Mouse (Mus musculus) ES-CJ7 (cell line): ENCODE data around the gene Marcks.
"Not testable (repeated sequence)": the region's sequence is repeated elsewhere in the genome, so short reads cannot be mapped to it uniquely, and the experiment has no call there.

Experiments used
- DNase-seq: peaks from one replicate; pipeline ENCODE4 v3.0.0; 2011; ENCODE audit warnings: low read depth, low spot score

The Marcks gene

GRCm38 (mm10) chr10:37136981-37137518 is 1.7 kb downstream of the Marcks start:
- peak; percentile 72 for DNase-seq

GRCm38 (mm10) chr10:37135951-37136751 is 2.6 kb downstream of the Marcks start:
- DNase-seq = peak; percentile 47

DNA sequence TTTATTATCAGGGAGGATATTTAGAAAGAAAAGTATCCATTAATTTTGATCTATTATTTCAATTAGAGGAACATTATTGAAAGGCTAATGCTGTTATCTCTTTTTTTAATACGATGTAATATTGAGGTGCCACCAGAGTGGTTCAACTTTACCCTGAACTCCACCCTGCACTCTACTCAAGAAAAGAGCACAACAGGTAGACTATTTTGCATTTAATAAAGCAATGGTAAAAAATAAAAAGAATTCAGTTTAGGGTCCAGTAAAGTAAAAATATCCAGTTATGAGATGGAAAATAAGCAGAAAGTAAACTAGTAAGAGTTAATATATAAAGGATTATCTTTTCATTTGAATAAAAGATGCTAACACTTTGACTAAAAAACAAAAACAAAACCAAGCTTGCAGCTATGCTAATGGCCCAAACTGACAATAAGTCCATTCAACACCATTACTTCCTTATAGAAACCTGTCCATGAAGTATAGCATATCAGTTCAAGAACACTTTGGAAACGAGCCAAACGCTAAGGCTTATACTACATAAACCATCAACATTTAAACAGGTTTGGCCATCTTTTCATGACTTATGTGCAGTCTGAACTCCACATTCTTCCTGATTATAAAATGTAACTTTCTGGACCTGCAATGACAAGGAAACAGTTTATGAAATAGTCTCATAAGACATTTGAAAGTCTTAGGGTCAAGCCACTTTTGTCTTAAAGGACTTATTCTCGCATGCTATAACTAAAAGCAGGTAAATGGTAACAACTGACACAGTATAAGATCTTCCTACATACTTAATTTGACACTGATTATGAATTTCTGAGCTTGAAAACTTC is 4.6 kb downstream of the Marcks start:
- DNase-seq = no peak

- no peak for DNase-seq
Observed at GRCm38 (mm10) chr10:37132671-37133070, 6.0 kb downstream of the Marcks start.

DNA sequence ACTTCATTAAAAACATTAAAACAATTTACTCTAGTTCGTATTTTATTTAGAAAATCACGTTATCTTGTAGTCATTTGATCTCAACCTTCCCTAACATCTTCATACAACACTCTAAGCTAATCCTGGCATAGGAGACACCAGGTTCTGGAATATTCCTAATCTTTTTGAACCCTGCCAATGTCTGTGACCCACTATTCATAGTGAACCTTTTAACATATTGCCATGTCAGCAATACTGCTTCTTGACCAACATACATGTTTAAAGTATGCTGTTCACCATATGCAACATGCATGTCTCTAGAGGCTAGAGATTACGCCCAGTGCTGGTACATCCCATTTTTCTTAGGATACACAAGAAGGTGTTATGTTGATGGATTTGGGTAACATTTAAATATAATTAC is 9.1 kb downstream of the Marcks start:
- DNase-seq = no peak

- DNase-seq = peak; percentile 13
Observed at GRCm38 (mm10) chr10:37115329-37115728, 23.4 kb downstream of the Marcks start.

DNA sequence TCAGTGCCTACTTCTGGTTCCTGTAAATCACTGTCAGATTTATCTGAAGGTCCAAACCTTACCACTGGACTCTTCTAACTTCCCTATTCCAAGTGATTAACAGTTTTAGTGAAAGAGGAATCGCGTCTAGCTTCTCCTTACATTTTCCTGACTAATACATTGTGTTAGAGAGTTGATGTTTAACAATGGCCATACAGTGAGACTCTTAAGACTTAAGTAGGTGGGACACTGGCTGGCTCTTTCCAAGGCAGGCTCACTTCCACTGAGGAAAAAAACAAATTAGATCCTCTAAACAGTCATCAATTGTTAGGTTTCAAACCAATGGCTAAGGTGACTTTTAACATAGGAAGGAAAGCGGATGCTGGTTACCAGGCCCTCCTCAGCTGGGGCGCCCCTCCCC is 25.9 kb downstream of the Marcks start:
- DNase-seq = no peak

DNA sequence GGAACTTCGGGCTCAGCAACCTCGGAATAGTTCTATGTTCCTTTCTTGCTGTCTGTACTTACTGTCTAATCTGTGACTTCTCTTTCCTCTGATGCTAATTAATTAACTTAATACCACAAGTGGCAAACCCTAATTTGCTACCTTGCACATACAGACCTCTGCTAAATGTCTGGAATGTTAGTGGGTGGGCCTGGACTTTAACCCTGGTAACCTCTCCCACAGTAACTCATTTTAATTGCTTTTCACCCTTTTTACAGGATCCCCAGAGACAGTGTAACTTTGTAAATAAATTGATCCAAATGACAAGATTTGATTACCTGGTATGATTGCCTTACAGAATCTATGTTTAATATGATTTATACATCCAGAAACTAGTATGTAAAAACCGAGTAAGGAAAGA is 26.4 kb downstream of the Marcks start:
- DNase-seq = no peak

- no peak for DNase-seq
Observed at GRCm38 (mm10) chr10:37111432-37111831, 27.3 kb downstream of the Marcks start.

- no peak for DNase-seq
Observed at GRCm38 (mm10) chr10:37106871-37107627, 31.7 kb downstream of the Marcks start.

DNA sequence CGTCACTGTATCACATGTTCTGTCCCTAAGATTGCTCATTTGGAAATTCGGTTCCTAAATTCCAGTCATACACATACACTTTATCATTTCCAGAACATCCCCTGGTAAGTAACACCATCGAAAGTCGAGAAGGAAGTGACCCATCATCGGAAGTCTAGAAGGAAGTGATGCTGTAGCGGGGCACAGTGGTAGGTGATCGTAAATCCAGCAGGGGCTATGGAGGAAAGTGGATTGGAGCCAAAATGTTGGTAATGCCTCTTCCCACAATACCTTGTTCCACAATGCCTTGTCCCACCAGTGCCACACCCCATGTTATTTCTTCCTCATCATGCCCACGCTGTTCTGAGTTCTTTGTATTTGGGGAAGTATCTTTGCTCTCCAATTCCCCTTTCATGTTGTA is 32.4 kb downstream of the Marcks start:
- DNase-seq = no peak

DNA sequence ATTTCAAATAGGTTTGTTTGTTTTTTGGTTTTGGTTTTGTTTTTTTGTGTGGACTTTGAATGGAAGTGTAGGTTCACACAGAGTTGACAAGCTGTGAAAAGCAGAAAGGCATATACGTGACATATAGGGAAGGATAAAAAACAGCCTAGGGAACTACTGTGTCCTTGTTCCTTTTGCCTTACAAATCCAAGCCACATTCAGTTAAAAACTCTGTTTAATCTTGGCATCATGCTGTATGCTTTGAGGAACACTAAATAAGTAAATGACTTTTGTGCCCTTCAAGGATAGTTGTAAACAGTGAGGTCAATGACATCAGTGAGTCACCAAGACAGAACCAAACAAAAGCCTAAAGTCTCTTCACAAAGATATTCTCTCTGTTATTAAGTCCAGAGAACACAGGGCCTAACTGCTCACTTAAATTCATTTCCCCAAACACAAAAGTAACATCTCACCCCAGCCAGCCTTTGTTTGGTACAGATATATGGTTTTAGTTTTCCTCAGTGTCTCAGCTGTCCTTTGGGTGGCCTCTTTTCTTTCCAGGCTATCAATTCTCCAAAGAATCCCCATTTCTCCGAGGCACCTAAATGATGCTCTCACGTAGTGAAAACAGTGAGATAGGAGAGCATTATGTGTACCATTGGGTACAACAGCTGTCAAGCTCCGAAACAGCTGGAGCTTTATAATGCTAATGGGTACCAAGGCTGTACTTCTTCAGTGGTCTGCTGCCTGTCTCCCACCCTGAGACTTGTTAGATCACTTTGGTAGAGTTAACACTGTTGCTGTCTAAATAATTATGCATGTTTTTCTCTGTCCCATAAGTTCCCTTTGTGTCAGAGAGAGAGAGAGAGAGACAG is 36.3 kb downstream of the Marcks start:
- DNase-seq = no peak

DNA sequence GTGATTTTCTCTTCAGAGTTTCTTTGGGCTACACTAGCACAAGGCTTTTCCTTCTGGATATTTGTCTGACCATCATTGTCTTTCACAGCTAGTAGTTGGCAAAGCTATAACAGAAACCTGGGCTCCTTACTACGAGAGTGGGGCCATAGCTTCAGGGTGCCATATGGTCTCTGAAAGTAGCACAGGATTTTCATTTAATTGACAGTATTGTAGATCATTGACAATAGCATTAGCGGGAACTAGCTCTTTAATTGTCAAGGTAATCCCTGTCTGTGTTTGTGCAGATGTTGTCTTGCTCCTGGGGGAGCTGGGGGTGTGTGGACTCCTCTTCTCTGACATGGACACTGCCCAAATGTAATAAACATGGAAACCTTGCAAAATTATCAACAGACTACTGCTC is 37.0 kb downstream of the Marcks start:
- no peak for DNase-seq

- no peak for DNase-seq
Observed at GRCm38 (mm10) chr10:37096529-37096928, 42.2 kb downstream of the Marcks start.

- DNase-seq = no peak
Observed at GRCm38 (mm10) chr10:37095803-37096202, 42.9 kb downstream of the Marcks start.

DNA sequence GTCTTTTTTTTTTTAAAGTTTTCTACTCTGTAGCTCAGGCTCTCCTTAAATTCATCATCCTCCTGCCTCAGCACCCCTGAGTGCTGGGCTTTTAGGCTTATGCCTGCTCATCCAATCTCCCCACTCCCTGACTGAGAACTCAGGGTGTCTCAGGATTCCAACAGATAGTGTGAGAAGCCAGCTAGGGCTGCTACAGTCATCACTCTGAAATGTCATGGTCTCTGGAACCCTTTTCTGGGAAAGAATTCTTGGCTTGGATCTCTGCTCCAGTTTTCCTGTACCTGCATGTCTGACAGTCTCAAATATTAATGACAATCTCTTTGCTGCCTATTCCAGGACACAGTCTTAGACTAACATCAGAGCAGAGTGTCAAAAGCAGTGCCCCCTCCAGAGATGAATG is 45.4 kb downstream of the Marcks start:
- no peak for DNase-seq

DNA sequence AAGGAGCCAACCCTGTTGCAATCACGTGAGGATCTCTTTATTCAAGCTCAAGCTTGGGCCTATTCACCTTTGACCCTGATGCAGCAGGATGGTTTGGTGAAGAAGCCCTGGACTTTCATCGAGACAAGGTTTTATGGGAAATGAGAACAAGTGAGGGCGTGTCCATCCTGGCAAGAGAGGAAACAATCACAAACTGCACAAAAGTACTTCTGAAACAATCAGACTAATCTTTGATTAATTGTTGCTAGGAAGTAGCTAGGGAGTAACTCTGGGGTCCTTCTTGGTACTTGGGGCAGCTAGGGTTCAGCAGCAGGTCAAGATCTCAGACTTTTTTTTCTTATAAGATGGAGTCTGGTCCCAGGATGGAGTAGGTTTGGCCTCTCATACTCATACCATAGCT is 48.3 kb downstream of the Marcks start:
- DNase-seq = peak; percentile 42

GRCm38 (mm10) chr10:37084071-37084470 is 54.6 kb downstream of the Marcks start:
- not testable (repeated sequence) for DNase-seq
